Mouse (Mus musculus) left cerebral cortex, adult 2 months (tissue): ENCODE data around the gene Tmc7. TPM values are rescaled to one million over a fixed set of nuclear protein-coding genes. Genes with fewer than 3 reads are reported as not detected.
A peak's percentile ranks its signal among the peaks of the same experiment; 100 is the strongest.

Experiments used
- DNase-seq, 2 experiments: peaks; one replicate each; pipeline ENCODE4 v3.0.0; 2021 to 2022; ENCODE audit warnings: low spot score in 2 of 2, mixed read lengths in 1 of 2; ENCODE audit errors: extremely low spot score in 1 of 2
- H3K27ac ChIP-seq: fragments of 200-600 bp; 2 replicates; pipeline ENCODE4 v1.8.1; 2022
- H3K4me3 ChIP-seq: fragments of 200-600 bp; 2 replicates; pipeline ENCODE4 v1.8.1; 2022
- CTCF ChIP-seq: fragments of 200-600 bp; IDR thresholded peaks from 2 replicates; pipeline ENCODE4 v1.8.1; 2022; ENCODE audit warnings: antibody characterized with exemption, mild to moderate bottlenecking, moderate library complexity
- intact Hi-C: fragments of 180-260 bp; cut with DNase I; formaldehyde crosslinking; loops from one replicate; pipeline ENCODE4 v1.15.1; 2025
- total RNA-seq, 2 experiments: library from RNA; stranded (reverse); gene quantifications; 2 replicates each; pipeline ENCODE4 v1.2.3; 2021

Tmc7 gene
- total RNA-seq, 2 experiments from 2014 or later = 15.9 to 17.1 TPM

DNA sequence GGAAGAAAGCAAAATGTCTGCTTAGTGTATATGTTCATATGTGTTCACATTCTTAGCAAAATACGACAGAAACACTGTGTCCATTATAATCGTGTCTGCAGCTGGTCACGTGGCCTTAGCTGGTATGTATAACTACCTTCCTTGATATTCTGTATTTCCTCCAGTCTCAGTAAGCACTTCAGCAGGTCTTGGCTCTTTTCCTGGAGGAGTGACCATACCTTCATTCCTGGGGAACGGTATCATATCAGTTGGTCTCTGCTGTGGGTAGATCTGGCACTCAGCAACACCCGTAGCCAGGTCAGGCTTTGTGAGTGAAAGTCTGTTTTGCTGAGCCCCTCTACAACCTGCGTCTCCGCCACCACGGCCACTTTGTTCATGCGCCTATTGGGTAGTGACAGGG lies 90.6 kb downstream of the Tmc7 start:
- Histone ChIP-seq H3K4me3 (no peak overlapping the region), H3K27ac (no peak overlapping the region)
- DNase-seq = no peak
- no peak for TF ChIP-seq CTCF
- intact Hi-C loops = no loop called here

DNA sequence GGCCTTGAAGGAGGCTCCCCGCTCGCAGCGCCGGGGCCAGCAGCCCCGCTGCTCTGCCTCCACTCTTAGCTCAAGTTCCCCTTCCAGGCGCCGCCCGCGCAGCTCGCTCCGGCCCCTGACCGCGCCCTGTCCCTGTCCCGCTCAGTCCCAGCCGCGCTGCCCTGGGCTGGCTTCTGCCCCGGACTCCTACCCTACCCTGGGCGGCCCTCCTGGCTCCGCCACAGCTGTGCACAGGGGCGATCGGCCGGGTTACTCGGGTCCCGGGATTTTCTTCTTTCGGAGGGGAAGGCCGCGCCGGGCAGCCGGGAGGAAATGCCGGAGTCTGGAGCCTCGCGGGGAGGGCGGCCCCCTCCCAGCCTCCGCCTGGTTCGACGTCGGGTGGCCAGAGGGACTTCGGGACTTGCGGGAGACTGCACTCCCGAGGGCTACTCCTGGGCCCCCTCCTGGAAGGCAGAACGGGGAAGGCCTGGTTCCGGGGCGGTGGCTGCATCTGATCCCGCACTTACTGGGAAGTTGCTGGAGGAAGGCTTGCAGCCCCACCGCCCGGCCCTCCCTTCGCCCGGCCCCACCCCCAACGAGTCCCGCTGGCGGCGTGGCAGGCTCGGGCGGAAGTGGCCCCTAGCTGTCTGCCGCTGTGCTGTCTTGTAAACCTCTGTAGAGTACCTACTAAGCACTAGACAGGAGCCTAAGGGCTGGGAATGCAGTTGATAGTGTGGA lies 92.9 kb downstream of the Tmc7 start, which contains the start of gene Itpripl2:
Gene Itpripl2, minus strand, starts transcription at position 545 of the 717 bp plus-strand sequence.
- intact Hi-C loops = no loop called here
- peak; percentile 19 to 30 for DNase-seq
- H3K4me3 ChIP-seq = peak within 1 kb of the TSS; percentile 36
- peak within 1 kb of the TSS; percentile 24 for H3K27ac ChIP-seq
- no peak for TF ChIP-seq CTCF

DNA sequence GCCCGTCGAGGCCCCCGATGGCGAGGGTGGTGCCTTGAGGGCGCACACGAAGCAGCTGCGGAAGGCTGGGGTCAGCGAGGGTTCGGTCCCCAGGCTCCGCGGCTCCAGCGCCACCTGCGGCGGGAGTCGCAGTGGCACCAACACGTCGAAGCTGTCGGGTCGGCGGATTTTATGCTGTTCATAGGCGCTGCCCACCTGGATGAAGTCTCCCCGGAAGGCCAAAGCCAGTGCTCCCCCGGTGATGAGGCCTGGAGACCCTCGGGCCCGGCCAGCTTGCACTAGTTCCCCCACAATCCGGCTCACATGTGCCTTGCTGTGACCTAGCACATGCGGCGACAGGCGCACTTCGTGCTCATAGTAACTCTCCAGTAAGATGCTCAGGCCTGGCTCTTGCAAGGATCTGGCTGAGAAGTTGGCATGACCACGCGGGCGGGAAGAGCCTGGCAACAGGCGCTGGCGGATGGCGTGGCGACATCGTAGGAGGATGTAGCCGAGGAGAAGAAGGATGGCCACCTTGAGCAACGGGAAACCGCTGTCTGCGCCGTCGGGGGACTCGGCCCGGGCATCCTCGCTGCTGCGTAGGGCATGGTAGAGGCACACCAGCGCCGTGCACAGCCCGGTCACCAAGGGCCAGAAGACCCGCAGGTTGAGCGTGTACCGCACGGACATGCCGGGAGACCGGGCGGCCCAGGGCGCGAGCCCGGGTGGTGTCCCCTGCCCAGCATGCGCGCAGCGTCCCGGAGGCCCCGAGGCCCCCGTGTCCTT lies 93.7 kb downstream of the Tmc7 start:
- peak overlapping the region; percentile 24 for H3K27ac ChIP-seq
- no peak; the same call in 1 of the 2 replicates for TF ChIP-seq CTCF

DNA sequence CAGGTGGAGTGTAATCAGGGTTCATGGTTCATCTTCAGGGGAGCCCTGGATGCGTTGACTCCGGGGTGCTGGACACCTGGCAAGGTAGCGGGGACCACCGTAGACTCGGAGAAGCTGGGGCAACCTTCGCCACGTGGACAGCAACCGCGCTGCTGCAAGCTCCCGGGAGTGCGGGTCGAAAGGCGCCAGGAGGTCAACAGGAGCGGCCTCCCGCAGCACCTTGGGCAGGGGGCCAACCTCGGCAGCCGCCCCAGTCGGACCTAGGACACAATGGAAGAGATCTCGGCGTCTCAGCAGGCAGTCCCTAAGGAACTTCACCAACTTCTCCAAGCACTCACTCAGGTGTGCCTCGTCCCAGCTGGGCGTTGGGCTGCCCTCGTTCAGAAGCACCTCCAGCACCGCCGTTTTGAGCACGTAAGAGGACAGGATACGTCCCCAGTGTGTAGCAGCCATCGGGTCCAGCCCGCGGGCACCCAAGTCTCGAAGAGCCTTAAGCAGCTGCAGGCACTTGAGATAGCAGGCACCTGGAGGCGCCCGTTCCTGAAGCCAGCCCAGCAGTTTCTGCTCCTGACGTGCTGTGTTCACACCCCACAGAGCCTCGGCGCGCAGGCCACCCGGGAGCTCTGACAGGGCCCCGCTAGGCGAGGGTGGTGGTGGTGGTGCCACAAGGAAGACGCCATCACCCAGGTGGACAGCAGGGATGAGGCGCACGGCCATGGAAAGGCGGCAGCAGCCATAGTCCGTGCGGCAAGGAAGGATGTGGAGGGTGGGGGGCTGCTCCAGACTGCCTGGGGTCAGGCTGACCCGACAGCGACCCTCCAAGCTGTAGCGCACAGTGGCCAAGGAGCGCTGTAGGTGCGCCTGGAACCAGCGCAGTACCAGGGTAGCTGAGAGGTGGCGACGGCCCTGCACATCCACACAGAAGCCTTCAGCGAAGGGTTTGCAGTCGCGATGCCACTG lies 94.5 kb downstream of the Tmc7 start:
- intact Hi-C loops = no loop called here
- TF ChIP-seq CTCF = no peak
- no peak overlapping the region for H3K27ac ChIP-seq
- DNase-seq = no peak
- no peak overlapping the region; the same call in 1 of the 2 replicates for H3K4me3 ChIP-seq

More for the DNA sequence above, 93.7 kb downstream of the Tmc7 start:
- peak overlapping the region; percentile 36 for H3K4me3 ChIP-seq
- intact Hi-C loops = no loop called here
- DNase-seq = peak; percentile 13 to 26

DNA sequence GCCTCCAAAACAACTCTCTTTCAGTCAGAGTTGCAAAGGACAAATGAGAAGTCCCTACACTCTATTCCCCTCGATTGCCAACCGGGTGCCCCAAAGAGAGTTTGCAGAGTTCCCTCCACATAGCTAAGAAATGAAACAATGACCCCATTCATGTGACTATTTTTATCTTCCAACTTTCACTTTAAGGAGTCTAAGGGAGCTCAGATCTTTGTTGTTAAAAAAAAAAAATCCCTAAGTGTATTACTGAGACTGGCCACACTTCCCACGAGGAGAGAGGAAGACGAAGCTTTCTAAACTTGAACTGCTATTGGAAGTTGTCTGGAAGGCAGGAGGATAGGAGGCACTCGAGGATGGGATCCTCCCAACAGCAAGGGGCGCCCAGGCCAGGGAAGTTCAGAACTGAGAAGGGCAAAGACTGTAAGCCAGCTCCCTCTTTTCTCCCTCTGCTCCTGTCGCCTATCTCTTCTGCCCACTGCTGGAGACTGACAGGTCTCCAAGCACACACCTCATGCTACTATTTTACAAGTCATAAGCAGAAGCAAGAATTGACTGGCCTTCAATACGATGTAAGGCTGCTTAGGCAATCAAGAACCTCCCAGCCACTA lies 96.4 kb downstream of the Tmc7 start:
- TF ChIP-seq CTCF = no peak
- no peak for DNase-seq
- Histone ChIP-seq H3K4me3 (no peak overlapping the region), H3K27ac (no peak overlapping the region)
- intact Hi-C loops = no loop called here

DNA sequence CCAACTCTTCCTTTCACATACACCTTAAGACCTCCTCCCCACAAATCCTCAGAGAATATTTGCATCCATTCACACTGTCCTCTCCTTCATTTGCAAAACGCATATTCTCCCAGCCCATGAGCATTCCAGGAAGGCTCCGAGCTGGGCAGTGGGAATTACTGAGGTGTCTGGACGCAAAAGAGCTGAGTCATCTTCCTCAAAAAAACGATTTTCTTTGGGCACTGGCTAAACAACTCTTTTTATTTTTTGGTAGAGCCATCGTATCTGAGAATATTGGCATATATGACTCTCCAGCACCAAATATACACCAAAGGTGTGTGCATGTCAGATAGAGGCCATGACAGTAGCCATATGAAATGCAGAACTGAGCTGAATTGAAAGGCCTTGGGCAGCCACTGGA lies 97.6 kb downstream of the Tmc7 start:
- no peak overlapping the region for H3K27ac ChIP-seq
- no peak for TF ChIP-seq CTCF
- no peak for DNase-seq
- H3K4me3 ChIP-seq = no peak overlapping the region
- intact Hi-C loops = no loop called here

Other genes starting within 250 kb of the Tmc7 start
- gene Syt17, start 136.5 kb downstream of the Tmc7 start, total RNA-seq = 10 to 100 TPM; 59.2 to 63.5 TPM
- gene Itpripl2, start 92.8 kb downstream of the Tmc7 start, total RNA-seq = 1 to 10 TPM; 3.2 to 4.1 TPM
- gene Coq7, start 51.4 kb downstream of the Tmc7 start, total RNA-seq = 10 to 100 TPM; 34.8 to 35.6 TPM
- gene Tmc5, start 12.6 kb upstream of the Tmc7 start, total RNA-seq = under 1 TPM; 0.23 to 0.30 TPM
- 100 to 1,000 TPM; 236 to 239 TPM for gene Gde1, start 121.0 kb upstream of the Tmc7 start, total RNA-seq
- gene Ccp110, start 127.8 kb upstream of the Tmc7 start, total RNA-seq = 10 to 100 TPM; 47.6 to 47.7 TPM
- gene Vps35l, start 155.5 kb upstream of the Tmc7 start, total RNA-seq = 10 to 100 TPM; 51.8 to 55.5 TPM